Mouse (Mus musculus) cerebral cortex, adult 2 months (tissue): ENCODE data around the gene Grk5.

ENCODE experiments used
- WGBS: fragments of 180-500 bp; shearing (Covaris S2); methylation state at CpG from one replicate; pipeline ENCODE4 v1.1.7; 2018; 5-methylcytosine and 5-hydroxymethylcytosine counted together

Gene Grk5

DNA sequence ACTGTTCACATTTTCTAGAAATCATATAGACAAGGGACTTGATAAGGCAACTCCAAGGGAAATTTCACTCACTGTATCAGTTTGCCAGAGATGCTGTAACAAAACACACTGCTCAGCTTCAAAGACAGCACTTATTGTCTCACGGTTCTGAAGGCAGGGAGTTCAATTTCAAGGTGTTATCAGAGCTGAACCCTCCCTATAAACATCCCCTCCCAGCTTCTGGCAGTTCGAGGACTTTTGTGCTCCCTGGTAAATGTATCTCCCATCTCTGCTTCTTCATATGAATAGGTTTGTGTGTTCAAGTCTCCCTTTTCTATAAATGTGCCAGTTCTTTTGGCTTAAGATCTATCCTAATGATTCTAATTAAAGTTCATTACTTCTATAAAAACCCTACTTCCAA, 105.3 kb downstream of the Grk5 start:
- 77% methylated on average over 2 of the region's 2 CpGs for WGBS

DNA sequence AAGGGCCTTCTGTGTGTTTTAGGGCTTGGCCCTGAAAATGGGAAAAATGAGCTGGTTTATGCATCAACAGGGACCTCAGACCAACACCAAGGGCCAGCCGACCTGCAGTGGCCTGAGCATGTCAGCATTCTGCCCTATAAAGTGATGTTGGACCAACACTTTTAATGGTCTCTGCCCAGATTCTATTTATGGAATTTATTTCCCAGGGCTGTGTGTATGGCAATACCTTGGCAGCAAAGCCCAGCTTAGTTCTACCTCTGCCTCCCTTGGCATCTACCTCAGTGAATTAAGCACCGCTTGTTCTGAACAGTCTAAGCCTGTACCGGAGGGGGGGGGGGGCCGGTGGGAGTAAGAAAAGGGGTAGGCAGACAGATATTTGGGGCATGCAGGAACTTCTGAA, 108.2 kb downstream of the Grk5 start:
- 83% methylated on average over 4 of the region's 4 CpGs for WGBS

DNA sequence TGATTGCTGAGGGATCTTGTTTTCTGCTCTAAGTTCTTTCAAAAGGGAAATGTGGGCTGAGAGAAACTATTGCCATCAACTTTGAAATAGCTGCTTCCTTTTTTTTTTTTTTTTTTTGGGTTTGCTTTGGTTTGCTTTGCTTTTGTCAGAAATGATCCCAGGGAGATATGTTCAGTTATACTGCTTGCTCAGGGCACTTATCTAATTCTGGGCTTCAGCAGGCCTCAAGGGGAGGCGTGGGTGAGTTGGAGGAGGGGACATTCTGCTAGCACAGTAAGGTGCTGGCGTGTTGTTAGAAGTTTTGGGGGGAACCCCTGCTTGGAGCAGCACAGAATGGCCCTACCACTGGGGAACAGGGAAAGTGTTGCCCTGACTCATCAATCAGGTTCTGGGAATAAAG, 110.1 kb downstream of the Grk5 start:
- WGBS, result 79% methylated on average over 2 of the region's 2 CpGs

DNA sequence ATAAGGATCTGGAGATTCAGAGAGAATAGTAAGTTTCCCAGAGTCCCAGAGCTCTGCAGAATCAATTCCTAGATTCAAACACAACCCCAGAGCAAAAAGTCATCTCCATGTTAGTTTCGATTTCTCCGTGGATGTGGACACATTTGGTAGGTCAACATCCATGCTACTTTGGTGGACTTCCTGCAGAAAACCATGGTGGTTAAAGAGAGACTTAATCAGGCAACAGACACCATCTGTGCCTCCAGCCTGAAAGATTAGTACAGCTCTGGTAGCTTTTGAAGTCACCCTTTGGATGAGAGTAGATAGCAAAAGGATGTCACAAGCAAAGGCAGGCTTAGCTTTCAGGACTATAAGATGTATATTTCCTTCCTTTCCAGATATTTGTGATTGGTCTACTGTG, 111.4 kb downstream of the Grk5 start:
- WGBS, result 94% methylated on average over 2 of the region's 2 CpGs

DNA sequence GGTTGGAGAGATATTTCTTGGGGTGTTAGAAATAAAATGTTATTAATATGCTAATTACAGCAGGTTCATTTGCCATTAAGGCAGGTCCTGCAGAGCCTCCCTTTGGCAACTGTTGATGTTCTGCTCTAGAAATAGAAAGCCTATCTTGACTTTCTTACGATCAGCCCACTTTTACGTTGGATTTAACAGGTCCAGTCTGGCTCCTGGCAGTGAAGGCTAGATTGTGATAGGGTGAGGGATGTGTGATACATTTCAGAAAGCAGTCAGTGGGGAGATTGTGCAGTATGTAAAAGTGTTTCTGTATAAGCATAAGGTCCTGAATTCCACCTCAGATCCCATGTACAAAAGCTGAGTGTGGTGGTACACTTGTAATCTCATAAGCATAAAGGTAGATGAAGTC, 119.7 kb downstream of the Grk5 start:
- 64% methylated on average over 2 of the region's 2 CpGs for WGBS

DNA sequence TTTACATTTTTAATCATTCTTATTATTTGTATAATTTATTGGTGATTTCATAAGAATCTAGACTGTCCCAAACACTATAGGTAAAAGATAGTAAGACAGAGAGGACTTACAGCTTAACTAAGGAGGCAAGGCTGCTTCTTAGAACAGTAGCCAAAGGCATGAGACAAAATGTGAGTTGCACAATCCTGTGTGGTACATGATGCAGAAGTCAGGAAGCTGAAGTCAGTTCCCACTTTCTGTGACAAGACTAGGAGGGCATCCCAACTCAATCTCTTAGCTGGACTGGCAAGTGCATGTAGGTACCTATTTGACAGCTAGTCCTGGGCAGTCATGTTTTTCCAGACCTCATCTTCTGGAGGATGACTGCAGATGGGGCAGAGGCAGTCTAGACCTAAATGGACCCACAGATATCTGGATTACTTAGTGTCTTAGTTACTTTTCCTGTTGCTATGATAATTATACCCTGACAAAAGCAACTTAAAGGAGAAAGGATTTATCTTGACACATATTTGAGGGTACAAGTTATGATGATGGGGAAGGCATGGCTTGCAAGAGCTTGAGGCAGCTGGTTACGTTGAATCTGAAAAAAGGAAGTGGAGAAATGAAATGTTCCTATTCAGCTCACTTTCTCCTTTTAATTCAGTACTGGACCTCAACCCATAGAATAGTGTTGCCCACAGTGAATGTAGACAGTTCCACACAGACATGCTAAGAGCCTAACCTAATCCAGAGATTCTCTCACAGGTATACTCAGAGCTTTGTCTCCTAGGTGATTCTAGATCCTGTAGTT, 128.1 kb downstream of the Grk5 start:
- WGBS, result 95% methylated on average over 1 of the region's 1 CpGs

DNA sequence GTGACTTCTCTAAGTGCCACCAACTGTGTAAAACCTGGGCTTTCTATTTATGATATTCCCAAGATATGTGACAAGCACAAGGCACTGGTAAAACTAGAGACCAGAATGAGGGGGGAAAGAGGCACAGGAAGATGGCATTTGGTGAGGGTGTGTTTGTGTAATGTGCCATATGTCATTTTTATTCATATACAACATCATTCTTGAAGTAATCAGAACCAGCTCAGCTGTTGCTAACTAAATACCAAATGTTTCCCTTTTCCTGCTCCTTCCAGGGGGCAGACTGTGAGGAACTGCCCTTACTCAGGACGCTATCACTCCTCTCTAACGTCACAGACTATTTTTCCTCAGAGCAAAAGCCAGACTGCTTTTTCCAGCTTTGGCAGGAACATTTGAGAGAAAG, 132.0 kb downstream of the Grk5 start:
- WGBS, result 33% methylated on average over 2 of the region's 2 CpGs

DNA sequence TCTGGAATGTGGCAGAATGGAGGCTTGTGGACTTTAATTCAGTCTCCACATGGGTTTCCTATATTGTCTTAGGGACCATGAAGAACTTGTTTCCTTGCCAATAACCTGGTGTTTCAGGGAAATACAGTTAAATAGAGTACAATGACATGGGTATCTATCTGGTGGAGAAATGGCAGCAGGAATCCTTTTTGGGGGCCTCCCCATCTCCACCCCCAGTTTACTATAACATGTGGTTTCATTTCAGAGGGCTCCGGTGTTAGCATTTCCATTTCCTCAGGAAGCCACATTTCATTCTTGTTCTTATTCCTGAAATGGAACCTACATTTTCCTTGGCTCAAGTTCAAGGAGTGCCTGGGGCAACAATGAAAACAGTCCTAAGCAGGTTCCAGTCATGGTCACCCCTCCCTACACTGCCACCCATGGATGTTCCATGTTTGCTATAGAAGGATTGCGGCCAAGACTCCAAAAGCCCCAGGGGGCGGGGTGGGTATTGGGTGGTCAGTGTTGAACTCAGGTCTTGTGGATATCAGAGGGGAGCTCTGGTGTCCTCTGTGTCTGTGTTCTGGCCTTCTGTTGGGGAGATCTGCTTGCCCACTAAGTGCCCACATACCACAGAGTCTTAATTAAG, 132.5 kb downstream of the Grk5 start:
- 78% methylated on average over 3 of the region's 3 CpGs for WGBS

DNA sequence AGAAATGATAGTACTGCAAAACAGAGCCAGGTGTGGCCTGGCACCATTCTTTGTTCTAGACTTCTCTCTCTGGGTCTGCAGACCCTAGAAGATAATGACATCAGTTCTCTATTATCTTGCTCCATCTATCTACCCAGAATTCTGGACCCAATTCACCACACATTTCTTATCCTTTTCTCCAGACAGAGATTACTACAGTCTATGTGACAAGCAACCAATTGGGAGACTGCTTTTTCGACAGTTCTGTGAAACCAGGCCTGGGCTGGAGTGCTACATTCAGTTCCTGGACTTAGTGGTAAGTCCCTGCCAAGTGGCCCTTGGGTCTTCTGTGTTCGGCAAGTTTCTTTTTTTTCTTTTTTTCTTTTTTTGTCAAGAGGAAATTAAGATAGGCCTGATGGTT, 142.0 kb downstream of the Grk5 start:
- WGBS, result 80% methylated on average over 2 of the region's 2 CpGs

DNA sequence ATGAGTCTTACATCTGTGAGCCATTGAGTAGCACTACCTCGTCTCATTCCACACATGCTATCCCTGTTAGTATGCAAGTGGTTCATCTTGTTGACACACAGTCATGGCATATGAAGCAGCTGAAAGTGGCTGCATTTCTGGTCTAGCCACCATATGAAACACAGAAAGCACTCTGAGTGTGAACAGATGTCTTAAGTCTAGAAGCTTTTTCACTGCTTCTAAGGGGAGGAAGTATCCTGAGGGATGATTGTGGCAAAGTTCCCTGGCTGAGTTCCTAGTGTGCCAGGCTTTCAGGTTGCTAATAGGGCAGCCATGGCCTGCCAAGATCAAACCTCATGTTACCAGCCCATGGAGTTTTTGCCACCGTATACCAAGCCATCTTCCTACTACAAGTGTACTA, 159.1 kb downstream of the Grk5 start:
- WGBS, result 40% methylated on average over 2 of the region's 2 CpGs

DNA sequence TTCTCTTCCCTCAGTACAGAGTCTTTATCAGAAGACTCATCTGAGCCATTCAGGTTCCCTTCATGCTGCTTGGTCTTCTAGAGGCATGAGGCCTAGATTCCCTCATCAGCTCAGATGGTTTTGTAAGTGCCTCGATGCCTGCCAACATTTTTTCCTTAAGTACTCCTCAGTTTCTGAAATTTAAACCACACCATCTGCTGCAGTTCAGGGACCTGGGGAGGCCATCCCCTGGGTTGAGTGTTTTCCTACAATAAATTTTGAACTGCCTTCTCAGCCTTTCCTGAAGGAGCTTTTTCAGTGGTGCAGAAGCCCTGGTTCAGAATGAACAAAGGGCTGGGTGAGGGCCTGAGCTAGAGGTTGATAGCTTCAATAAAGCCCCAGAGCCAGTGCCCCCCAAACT, 159.9 kb downstream of the Grk5 start:
- 42% methylated on average over 1 of the region's 1 CpGs for WGBS

DNA sequence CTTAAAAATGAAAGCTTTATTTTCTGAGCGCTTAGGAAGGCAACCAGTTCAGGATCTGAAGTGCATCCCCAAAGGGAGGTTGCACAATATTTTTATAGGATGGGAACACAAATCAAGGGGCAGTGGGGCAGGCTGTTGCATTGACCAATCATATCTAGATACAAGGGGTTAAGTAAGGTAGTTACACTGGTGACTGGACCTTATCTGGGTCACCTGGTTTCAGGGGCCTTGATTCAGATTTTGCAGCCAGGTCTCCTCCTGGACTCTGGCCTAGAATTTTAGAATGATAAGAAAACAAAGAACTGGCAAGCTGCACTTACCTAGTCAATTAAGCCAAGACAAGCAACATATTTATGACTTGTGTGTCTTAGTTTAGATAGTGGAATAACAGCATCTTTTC, 161.6 kb downstream of the Grk5 start:
- WGBS, result 85% methylated on average over 1 of the region's 1 CpGs

DNA sequence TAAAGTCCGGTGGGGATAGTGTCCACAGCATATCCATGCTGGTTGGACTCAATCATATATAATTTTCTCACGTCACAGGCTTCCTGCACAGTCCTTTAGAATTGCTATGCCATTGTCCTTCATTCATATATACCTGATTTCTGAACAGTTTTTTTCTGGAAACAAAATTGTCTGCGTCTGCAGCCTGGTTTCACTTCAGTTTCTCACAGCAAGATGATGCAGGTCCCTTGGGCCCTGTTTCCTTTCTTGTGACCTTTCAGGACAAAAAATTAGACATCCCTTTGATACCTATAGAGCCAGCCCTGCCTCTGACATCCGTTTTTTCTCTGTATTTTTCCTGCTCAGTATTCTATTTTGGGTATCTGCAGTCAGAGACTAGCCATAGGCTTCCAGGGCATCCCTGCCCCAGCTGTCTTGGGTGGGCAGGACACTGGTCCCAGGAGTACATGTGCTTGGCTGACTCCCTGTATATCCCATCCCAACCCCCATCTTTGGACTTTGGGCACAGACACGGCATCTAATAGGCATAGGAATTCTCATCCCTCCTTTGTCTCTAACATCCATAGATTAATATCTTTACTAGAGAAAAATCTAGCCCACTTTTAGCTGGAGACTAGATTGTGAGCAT, 167.3 kb downstream of the Grk5 start:
- 74% methylated on average over 5 of the region's 5 CpGs for WGBS

DNA sequence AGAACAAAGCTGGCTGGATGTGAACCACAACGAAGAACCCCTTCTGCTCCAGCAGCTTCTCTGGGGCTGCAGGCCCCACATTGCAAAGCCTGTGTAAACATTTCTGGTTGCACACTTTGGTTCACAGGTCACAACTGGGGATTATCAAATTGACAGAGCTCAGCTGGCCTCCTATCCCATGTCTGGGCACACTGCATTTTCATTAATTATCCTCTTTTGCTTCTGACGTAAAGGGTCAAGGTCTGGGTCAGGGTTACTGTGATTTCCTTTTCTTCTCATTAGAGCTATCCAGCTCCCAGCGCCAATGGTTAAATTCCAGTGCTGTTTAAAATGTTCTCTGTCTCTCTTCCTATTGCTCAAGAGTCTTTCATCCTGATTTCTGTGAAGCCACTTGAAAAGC, 168.0 kb downstream of the Grk5 start:
- WGBS, result 78% methylated on average over 3 of the region's 3 CpGs

DNA sequence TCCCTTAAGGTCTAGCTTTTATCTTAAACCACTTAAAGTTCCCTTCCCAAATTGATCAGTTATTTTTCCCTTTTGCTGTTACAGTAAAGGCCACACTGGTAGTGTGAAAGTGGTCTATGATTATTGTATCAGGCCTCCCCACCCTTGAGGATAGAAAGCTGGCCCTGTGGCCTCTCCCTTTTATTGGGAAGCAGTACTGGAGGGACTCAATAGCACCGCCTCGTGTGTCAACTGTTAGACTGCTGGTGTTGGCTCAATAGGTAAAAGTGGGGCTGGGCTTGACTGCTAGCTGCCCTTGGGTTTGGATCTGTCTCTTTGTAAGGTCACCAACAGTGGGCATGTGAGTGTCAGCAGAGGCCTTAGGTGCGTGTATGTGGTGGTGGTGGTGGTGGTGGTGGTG, 174.8 kb downstream of the Grk5 start:
- WGBS, result 92% methylated on average over 3 of the region's 3 CpGs

DNA sequence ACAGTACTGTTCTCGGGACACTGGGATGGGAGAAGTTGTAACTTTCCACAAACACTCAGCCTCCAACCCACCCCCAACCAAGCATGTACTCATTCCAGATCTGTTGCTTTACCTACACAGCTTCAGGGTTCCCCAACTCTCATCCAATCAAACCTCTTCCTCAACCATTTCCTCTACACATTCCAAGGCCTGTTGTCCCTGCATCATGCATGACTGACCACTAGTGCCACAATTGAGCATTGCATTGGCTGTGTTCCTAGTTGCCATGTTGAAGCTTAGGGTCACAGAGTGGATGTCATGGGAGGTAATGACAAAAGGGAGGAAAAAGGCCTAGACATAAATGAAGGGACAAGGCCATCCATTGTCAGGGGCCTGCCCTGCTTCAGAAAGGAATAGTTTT, 175.5 kb downstream of the Grk5 start:
- 89% methylated on average over 1 of the region's 1 CpGs for WGBS

DNA sequence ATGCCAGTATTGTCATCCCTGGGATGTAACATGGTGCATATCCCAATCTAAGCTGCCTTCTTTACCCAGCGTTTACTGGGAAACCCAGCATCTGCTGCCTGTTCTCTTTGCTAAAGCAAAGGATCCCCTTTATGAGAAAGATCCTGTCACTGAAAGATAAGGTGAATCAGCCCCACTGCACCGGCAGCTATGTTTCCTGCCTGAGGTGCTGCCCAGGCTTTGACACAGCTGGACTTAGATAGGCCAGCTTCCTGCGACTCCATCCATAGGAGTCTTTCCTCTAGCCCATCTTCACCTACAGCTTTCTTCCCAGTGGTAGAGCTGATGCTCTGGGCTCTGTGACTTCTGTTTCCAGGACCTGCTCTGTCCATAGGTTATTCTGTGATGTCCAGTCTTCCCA, 189.1 kb downstream of the Grk5 start:
- WGBS, result 97% methylated on average over 3 of the region's 3 CpGs

DNA sequence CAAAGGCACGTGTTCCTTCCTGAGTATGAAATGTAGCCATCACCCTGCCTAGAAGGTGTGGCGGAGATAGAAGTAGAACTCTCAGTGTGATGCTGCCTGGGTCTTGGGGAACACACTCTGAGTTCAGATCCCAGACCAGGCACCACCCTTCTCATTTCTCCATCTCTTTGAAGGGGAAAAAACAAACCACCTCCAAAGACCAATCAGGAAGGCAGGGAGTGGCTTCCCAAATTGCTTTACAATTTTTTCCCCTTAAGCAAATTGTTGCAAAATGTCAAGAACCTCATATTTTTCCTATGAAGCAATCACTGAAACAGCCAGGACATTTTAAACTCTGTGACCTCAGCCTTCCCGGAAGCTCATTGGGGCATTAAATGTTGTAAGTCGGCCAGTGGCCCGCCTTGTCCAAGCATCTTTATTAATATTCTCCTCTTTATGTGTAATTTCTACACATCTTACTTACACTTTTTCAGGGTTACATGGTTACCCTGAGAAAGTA, 190.8 kb downstream of the Grk5 start:
- 94% methylated on average over 5 of the region's 5 CpGs for WGBS

DNA sequence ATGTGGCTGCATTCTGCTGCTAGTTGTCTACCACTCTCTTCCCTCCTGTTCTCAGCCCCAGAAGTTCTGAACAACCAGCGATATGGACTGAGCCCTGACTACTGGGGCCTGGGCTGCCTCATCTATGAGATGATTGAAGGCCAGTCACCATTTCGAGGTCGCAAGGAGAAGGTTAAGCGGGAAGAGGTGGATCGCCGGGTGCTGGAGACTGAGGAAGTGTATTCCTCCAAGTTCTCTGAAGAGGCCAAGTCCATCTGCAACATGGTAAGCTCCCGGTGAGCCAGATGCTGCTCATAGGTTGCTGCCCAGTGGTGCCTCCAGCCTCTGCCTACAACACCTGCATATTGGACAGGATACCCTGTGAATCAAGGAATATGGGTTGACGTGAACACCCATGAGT, 193.5 kb downstream of the Grk5 start:
- WGBS, result 96% methylated on average over 8 of the region's 8 CpGs

DNA sequence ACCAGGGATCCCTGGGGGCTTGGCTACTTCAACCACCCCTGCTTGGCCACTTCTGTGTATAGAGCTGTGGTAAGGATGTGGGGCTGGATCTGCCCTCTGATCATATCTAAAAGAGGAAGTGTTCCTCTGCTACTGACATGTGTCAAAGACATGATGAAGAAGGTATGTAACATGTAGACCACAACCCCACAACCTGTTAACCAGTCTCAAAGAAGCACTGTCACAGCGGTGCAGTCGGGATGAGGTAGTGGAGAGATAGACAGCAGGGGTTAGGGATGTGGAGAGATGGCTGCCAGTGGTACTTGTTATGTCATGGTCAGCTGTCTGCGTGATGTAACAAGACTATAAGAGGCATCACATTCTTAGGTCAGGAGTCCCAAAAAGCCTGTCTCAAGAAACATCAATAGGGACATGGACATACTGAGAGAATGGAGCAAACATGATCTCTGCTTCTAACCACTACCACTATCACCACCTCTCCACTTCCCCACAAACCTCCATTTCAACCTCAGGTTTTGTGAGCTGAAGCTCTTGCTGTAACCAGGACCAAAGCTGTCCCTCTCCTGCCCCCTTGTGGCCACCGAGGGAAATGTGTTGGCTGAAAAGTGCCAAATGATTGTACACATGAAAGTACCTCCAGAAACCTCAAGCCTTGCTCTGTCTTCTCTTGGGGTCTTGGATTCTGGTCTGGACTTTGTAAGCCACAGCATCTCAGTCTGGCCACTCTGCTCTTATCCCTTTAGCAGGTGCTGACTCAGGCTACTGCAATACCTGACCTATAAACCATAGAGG, 194.8 kb downstream of the Grk5 start:
- 48% methylated on average over 4 of the region's 4 CpGs for WGBS

DNA sequence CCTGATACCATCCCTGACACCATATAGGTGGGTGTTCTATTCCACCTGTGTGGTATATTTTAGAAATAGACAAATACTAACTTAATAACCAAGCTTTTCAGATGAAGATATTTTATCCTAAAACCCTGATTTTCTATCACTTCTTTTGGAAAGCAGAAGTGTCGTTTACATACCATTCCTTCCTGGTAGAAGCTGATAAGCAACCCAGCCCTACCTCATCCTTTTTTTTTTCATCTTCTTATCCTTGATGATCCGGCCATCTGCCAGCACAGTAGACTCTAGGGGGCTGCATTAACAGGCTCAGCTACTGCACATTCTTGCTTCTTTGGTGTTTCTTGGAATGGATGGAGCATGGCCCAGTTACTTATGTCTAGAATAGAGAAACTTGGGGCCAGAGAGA, 195.7 kb downstream of the Grk5 start:
- 89% methylated on average over 2 of the region's 2 CpGs for WGBS

DNA sequence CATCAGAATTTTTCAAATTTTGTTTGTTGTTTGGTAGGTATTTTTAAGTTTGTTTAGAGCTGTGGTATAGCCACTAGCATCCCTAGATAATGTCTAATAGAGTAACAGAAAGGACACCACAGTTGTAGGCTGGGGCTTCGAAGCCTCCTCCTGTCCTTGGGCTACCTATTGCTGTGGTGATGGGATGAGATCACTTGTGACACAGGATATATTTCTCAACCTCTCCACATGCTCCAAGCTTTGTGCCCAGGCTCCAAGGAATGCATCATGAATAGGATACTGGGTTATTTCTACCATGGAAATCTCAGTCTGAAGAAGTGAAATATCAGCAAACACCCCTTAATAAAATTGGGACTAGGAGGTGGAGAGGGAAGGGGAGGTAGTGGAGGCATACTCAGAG, 198.2 kb downstream of the Grk5 start:
- 100% methylated on average over 1 of the region's 1 CpGs for WGBS
